Mouse (Mus musculus): ENCODE measurements around the gene Slc26a10. TPM values are rescaled to one million over a fixed set of nuclear protein-coding genes. Genes with fewer than 3 reads are reported as not detected.
"Not testable (repeated sequence)": the region's sequence is repeated elsewhere in the genome, so short reads cannot be mapped to it uniquely, and the experiment has no call there.

Gene Slc26a10
- polyA plus RNA-seq, 1 experiment from 2014 or later = 17.4 TPM

DNA sequence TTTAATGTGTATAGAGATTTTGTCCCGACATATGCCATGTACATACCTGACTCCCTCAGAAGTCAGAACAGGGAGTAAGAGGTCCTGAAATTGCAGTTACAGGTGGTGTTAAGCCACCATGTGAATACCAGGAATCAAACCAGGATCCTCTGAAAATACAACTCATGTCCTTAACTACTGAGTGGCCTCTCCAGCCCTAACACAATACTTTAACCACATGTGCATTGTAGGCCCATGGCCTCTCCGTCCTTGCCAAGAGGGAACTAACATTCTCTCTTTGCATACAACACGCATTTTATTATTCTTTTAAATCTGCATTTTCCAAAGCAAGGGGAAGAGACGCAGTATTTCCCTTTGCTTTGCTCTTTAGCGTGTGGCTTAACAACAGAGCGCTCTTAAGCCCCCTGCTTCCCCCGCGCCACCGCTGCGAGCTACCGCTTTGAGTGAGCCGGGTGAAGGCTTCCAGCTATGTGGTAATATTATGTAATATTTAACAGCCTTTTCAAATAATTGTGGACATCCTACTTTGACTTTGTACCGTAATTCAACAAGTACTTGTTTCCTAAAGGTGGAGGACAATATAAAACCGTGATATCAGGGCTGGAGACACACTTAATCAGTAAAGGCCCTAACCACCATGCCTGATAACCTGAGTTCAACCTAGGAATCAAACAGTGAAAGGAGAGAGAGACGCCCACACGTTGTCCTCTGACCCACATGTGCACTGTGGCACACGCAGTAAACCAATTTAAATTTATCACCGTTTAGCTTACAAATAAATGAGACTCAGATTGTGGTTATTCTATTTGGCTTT is 41.9 kb downstream of the Slc26a10 start:
- WGBS = 85% methylated on average over 18 of the region's 18 CpGs
- H3K9ac ChIP-seq (ENCODE audit: low read length) = no peak overlapping the region
- H3K4me1 ChIP-seq (ENCODE audit: control insufficient read depth in 2 of 2, insufficient read depth in 2 of 2, low read length in 2 of 2) = 0 out of 4 replicates have a peak, but pooled peaks cover 0 to 3% of the 10 kb centered on the region in 2 experiments
- H3K36me3 ChIP-seq (ENCODE audit: control insufficient read depth, insufficient read depth, low read length) = no peaks in the 10 kb centered on the region
- no peak overlapping the region for H3K27ac ChIP-seq (replicated peaks in 1 of 2; ENCODE audit: control insufficient read depth in 1 of 2, insufficient read depth in 1 of 2, low read depth in 2 of 2, low read length in 2 of 2)
- ATAC-seq (ENCODE audit: insufficient number of reproducible peaks, insufficient read depth, low FRiP score, low read depth) = no peak
- no peaks in the 10 kb centered on the region for H3K27me3 ChIP-seq (ENCODE audit: control insufficient read depth, insufficient read depth, low read length)
- no peak overlapping the region for H3K4me2 ChIP-seq (ENCODE audit: low read length)
- 0 out of 2 replicates have a peak, but pooled peaks cover 3% of the 10 kb centered on the region for H3K9me3 ChIP-seq (ENCODE audit: control insufficient read depth, low read length)
- H3K4me3 ChIP-seq (ENCODE audit: control insufficient read depth in 1 of 2, insufficient read depth in 1 of 2, low read depth in 1 of 2, low read length in 2 of 2) = no peak overlapping the region

DNA sequence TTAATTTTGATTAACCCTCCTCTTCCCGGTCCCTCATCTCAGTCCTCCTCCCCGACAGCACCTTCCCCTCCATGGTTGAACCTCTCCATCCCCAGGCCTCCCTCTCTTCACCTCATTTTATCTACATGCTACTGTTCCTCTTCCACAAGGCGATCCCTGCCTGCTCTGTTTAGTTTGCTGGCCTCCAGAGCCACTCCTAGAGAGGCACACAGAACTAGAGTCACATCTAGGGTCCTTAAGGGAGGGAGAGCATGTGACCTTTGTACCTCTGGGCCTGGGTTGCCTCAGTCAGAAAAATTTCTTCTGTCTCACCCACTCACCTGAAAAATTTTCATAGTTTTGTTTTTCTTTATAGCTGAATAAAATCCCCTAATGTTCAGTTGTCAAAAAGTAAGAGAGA is 42.5 kb downstream of the Slc26a10 start:
- H3K4me1 ChIP-seq (ENCODE audit: control insufficient read depth in 2 of 2, insufficient read depth in 2 of 2, low read length in 2 of 2) = 0 out of 4 replicates have a peak, but pooled peaks cover 0 to 3% of the 10 kb centered on the region in 2 experiments
- H3K27ac ChIP-seq (replicated peaks in 1 of 2; ENCODE audit: control insufficient read depth in 1 of 2, insufficient read depth in 1 of 2, low read depth in 2 of 2, low read length in 2 of 2) = no peak overlapping the region
- H3K9ac ChIP-seq (ENCODE audit: low read length) = no peak overlapping the region
- H3K36me3 ChIP-seq (ENCODE audit: control insufficient read depth, insufficient read depth, low read length) = no peaks in the 10 kb centered on the region
- no peak overlapping the region for H3K4me3 ChIP-seq (ENCODE audit: control insufficient read depth in 1 of 2, insufficient read depth in 1 of 2, low read depth in 1 of 2, low read length in 2 of 2)
- no peak for ATAC-seq (ENCODE audit: insufficient number of reproducible peaks, insufficient read depth, low FRiP score, low read depth)
- 80% methylated on average over 3 of the region's 3 CpGs for WGBS
- no peaks in the 10 kb centered on the region for H3K9me3 ChIP-seq (ENCODE audit: control insufficient read depth, low read length)
- no peak overlapping the region for H3K4me2 ChIP-seq (ENCODE audit: low read length)
- H3K27me3 ChIP-seq (ENCODE audit: control insufficient read depth, insufficient read depth, low read length) = no peaks in the 10 kb centered on the region

DNA sequence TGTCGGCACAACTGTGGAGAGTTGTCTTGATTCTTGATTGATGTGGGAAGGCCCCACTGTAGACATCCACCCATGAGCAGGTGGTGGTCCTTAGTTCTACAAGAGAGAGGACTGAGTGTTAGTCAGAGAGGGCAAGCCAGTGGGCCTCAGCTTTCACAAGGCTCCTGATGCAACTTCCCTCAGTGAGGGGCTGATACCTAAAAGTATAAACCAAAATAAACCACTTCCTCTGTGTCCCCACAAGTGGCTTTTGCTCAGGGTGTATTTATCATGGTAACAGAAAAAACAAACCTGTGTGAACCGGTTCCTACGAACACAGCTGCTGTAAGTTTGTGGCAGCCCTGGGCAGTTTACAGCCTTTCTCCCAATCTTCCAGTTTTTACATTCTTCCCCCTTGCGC is 43.9 kb downstream of the Slc26a10 start:
- no peaks in the 10 kb centered on the region for H3K9me3 ChIP-seq (ENCODE audit: control insufficient read depth, low read length)
- no peaks in the 10 kb centered on the region for H3K36me3 ChIP-seq (ENCODE audit: control insufficient read depth, insufficient read depth, low read length)
- H3K9ac ChIP-seq (ENCODE audit: low read length) = no peak overlapping the region
- ATAC-seq (ENCODE audit: insufficient number of reproducible peaks, insufficient read depth, low FRiP score, low read depth) = no peak
- 75% methylated on average over 4 of the region's 4 CpGs for WGBS
- H3K27me3 ChIP-seq (ENCODE audit: control insufficient read depth, insufficient read depth, low read length) = no peaks in the 10 kb centered on the region
- 0 out of 4 replicates have a peak, but pooled peaks cover 0 to 3% of the 10 kb centered on the region in 2 experiments for H3K4me1 ChIP-seq (ENCODE audit: control insufficient read depth in 2 of 2, insufficient read depth in 2 of 2, low read length in 2 of 2)
- no peak overlapping the region for H3K4me3 ChIP-seq (ENCODE audit: control insufficient read depth in 1 of 2, insufficient read depth in 1 of 2, low read depth in 1 of 2, low read length in 2 of 2)
- no peak overlapping the region for H3K4me2 ChIP-seq (ENCODE audit: low read length)
- H3K27ac ChIP-seq (replicated peaks in 1 of 2; ENCODE audit: control insufficient read depth in 1 of 2, insufficient read depth in 1 of 2, low read depth in 2 of 2, low read length in 2 of 2) = no peak overlapping the region

DNA sequence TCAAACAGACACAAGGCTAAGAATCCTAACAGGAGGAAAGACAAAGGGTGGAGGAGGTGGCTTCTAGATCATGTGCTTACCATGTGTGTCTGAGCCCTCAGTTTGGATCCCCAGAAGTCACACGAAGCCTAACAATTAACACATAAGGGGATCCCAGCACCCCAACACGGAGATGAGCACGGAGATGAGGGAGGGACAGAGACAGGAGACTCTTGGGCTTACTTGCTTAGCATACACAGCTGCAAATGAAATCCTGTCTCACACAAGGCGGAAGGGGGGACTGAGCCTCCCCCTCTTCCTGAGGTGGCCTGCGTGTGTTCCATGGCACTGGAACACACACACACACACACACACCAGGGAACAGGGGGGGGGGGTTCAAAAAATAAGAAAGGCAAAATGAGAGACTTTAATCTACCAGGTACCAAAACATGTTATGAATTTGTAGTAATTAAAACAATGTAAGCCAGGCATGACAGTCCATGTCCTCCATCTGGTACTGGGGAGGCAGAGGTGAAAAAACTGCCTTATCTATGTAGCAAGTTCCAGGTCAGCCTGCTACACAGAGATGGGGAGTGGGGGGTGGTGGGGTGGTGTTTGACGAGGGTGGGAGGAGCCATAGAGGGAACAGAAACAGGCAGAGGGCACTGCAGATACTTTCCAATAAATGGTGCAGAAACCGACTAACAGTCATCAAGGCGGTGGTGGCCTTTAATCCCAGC is 45.2 kb downstream of the Slc26a10 start:
- Histone ChIP-seq H3K27me3 (ENCODE audit: control insufficient read depth, insufficient read depth, low read length) (no peaks in the 10 kb centered on the region), H3K4me1 (ENCODE audit: control insufficient read depth in 2 of 2, insufficient read depth in 2 of 2, low read length in 2 of 2) (0 out of 4 replicates have a peak, but pooled peaks cover 0 to 3% of the 10 kb centered on the region in 2 experiments), H3K36me3 (ENCODE audit: control insufficient read depth, insufficient read depth, low read length) (no peaks in the 10 kb centered on the region), H3K4me2 (ENCODE audit: low read length) (no peak overlapping the region), H3K27ac (replicated peaks in 1 of 2; ENCODE audit: control insufficient read depth in 1 of 2, insufficient read depth in 1 of 2, low read depth in 2 of 2, low read length in 2 of 2) (no peak overlapping the region), H3K9me3 (ENCODE audit: control insufficient read depth, low read length) (no peaks in the 10 kb centered on the region), H3K4me3 (ENCODE audit: control insufficient read depth in 1 of 2, insufficient read depth in 1 of 2, low read depth in 1 of 2, low read length in 2 of 2) (no peak overlapping the region), H3K9ac (ENCODE audit: low read length) (no peak overlapping the region)
- no peak for ATAC-seq (ENCODE audit: insufficient number of reproducible peaks, insufficient read depth, low FRiP score, low read depth)
- WGBS = 37% methylated on average over 7 of the region's 8 CpGs

DNA sequence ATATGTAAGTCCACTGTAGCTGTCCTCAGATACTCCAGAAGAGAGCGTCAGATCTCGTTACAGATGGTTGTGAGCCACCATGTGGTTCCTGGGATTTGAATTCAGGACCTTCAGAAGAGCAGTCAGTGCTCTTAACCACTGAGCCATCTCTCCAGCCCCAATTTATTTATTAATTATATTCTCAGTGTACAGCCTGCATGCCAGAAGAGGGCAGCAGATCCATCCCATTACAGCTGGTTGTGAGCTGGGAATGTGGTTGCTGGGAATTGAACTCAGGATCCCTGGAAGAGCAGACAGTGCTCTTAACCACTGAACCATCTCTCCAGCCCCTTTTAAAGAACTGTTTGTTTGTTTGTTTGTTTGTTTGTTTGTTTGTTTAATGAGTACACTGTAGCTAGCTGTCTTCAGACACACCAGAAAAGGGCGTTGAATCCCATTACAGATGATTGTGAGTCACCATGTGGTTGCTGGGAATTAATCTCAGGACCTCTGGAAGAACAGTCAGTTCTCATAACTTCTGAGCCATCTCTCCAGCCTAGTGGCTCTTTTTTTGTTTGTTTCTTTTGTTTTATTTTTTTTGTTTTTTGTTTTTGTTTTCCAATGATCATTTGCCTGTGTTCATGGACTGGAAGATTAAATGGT is 45.9 kb downstream of the Slc26a10 start:
- ATAC-seq (ENCODE audit: insufficient number of reproducible peaks, insufficient read depth, low FRiP score, low read depth); H3K36me3 ChIP-seq (ENCODE audit: control insufficient read depth, insufficient read depth, low read length): not testable (repeated sequence)
- WGBS = 86% methylated on average over 3 of the region's 3 CpGs

DNA sequence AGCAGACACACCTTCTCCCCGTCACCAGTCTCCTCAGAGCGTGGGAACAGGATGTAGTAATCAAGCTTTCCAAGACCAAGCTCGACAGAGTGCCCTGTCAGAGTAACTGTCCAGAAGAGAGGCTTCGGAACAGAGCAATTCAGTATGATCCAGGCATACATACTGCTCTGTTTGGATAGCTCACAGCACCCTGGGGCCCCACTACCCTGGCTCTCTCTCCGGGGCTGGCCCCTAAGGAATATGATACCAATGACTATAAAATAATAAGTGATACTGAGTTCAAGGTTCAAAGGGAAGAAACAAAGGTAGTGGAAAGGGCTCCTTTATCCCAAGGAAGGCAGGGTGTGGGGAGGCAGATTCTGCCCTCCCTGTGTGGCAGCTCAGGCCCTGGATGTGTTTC is 48.0 kb downstream of the Slc26a10 start:
- 0 out of 4 replicates have a peak, but pooled peaks cover 0 to 3% of the 10 kb centered on the region in 2 experiments for H3K4me1 ChIP-seq (ENCODE audit: control insufficient read depth in 2 of 2, insufficient read depth in 2 of 2, low read length in 2 of 2)
- H3K27me3 ChIP-seq (ENCODE audit: control insufficient read depth, insufficient read depth, low read length) = no peaks in the 10 kb centered on the region
- no peak for ATAC-seq (ENCODE audit: insufficient number of reproducible peaks, insufficient read depth, low FRiP score, low read depth)
- no peak overlapping the region for H3K4me3 ChIP-seq (ENCODE audit: control insufficient read depth in 1 of 2, insufficient read depth in 1 of 2, low read depth in 1 of 2, low read length in 2 of 2)
- H3K9ac ChIP-seq (ENCODE audit: low read length) = no peak overlapping the region
- H3K27ac ChIP-seq (replicated peaks in 1 of 2; ENCODE audit: control insufficient read depth in 1 of 2, insufficient read depth in 1 of 2, low read depth in 2 of 2, low read length in 2 of 2) = no peak overlapping the region
- H3K36me3 ChIP-seq (ENCODE audit: control insufficient read depth, insufficient read depth, low read length) = no peaks in the 10 kb centered on the region
- H3K9me3 ChIP-seq (ENCODE audit: control insufficient read depth, low read length) = no peaks in the 10 kb centered on the region
- WGBS = 53% methylated on average over 5 of the region's 5 CpGs
- no peak overlapping the region for H3K4me2 ChIP-seq (ENCODE audit: low read length)

More for the DNA sequence above, 45.9 kb downstream of the Slc26a10 start:
- H3K4me3 ChIP-seq (ENCODE audit: control insufficient read depth in 1 of 2, insufficient read depth in 1 of 2, low read depth in 1 of 2, low read length in 2 of 2); H3K4me2 ChIP-seq (ENCODE audit: low read length); H3K4me1 ChIP-seq (ENCODE audit: control insufficient read depth in 2 of 2, insufficient read depth in 2 of 2, low read length in 2 of 2); H3K27ac ChIP-seq (replicated peaks in 1 of 2; ENCODE audit: control insufficient read depth in 1 of 2, insufficient read depth in 1 of 2, low read depth in 2 of 2, low read length in 2 of 2); H3K9me3 ChIP-seq (ENCODE audit: control insufficient read depth, low read length); H3K9ac ChIP-seq (ENCODE audit: low read length); H3K27me3 ChIP-seq (ENCODE audit: control insufficient read depth, insufficient read depth, low read length): not testable (repeated sequence)

DNA sequence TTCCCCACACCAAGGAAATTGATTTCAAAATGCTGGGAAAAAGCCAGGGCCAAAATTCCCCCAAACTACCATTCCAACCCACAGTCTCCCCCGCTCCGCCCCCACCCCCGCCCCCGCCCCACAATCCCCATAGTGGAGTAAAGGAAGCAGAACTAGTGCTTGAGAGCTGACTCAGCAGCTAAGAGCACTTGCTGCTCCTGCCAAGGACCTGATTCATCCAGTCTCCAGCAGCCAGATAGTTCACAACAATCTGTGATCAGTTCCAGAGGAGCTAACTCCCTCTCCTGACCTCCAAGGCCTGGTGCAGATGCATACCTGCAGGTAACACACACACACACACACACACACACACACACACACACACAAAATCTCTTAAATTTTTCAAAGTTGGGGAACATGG is 51.0 kb downstream of the Slc26a10 start:
- Histone ChIP-seq H3K4me3 (ENCODE audit: control insufficient read depth in 1 of 2, insufficient read depth in 1 of 2, low read depth in 1 of 2, low read length in 2 of 2) (no peak overlapping the region), H3K27me3 (ENCODE audit: control insufficient read depth, insufficient read depth, low read length) (no peaks in the 10 kb centered on the region), H3K36me3 (ENCODE audit: control insufficient read depth, insufficient read depth, low read length) (no peaks in the 10 kb centered on the region), H3K9me3 (ENCODE audit: control insufficient read depth, low read length) (no peaks in the 10 kb centered on the region), H3K27ac (replicated peaks in 1 of 2; ENCODE audit: control insufficient read depth in 1 of 2, insufficient read depth in 1 of 2, low read depth in 2 of 2, low read length in 2 of 2) (no peak overlapping the region), H3K4me2 (ENCODE audit: low read length) (no peak overlapping the region), H3K9ac (ENCODE audit: low read length) (no peak overlapping the region), H3K4me1 (ENCODE audit: control insufficient read depth in 2 of 2, insufficient read depth in 2 of 2, low read length in 2 of 2) (no peaks in the 10 kb centered on the region)
- 62% methylated on average over 4 of the region's 4 CpGs for WGBS
- no peak for ATAC-seq (ENCODE audit: insufficient number of reproducible peaks, insufficient read depth, low FRiP score, low read depth)
